Mouse (Mus musculus) bone marrow macrophage, adult 2 months (primary cell): Measurements from ENCODE around the gene Rhox2a.
"Not testable (repeated sequence)": the region's sequence is repeated elsewhere in the genome, so short reads cannot be mapped to it uniquely, and the experiment has no call there.

Experiments used
- CTCF ChIP-seq: IDR thresholded peaks from 2 replicates; pipeline ENCODE4 v1.5.1; 2012; ENCODE audit warnings: low read depth, mild to moderate bottlenecking, low read length, moderate library complexity
- POLR2A ChIP-seq: IDR thresholded peaks from 2 replicates; pipeline ENCODE4 v1.6.1; 2012; ENCODE audit warnings: mild to moderate bottlenecking, low read depth, low read length, borderline replicate concordance

GRCm38 (mm10) chrX:37244676-37245075 is at the start of gene Rhox2a:
- not testable (repeated sequence) for TF ChIP-seq POLR2A, CTCF
